Mouse (Mus musculus): Measurements from ENCODE around the gene Csrnp2. TPM values are rescaled to one million over a fixed set of nuclear protein-coding genes. Genes with fewer than 3 reads are reported as not detected.
"Not testable (repeated sequence)": the region's sequence is repeated elsewhere in the genome, so short reads cannot be mapped to it uniquely, and the experiment has no call there.

The Csrnp2 gene
- total and polyA plus RNA-seq, 3 experiments = 4.2 to 5.8 TPM; not detected in 1

- no peak overlapping the region for H3K4me3 ChIP-seq (ENCODE audit: control insufficient read depth in 1 of 2, insufficient read depth in 1 of 2, low read depth in 2 of 2, low read length in 2 of 2)
- H3K4me1 ChIP-seq (ENCODE audit: control insufficient read depth in 1 of 2, insufficient read depth in 2 of 2, low read length in 2 of 2) = peaks cover 0 to 10% of the 10 kb centered on the region in 2 experiments; a peak in 2 of 4 replicates
- no peak for DNase-seq (ENCODE audit: low read depth, low spot score)
- no peak overlapping the region for H3K9ac ChIP-seq (ENCODE audit: control insufficient read depth, low read depth, low read length, poor library complexity, severe bottlenecking)
- peaks cover 2% of the 10 kb centered on the region for H3K79me2 ChIP-seq (ENCODE audit: control insufficient read depth, insufficient read depth, low read length, poor library complexity)
- peaks cover 2 to 11% of the 10 kb centered on the region in 2 experiments; a peak in 3 of 4 replicates for H3K36me3 ChIP-seq (ENCODE audit: control insufficient read depth in 1 of 2, insufficient read depth in 2 of 2, low read length in 2 of 2)
- H3K27ac ChIP-seq (ENCODE audit: control insufficient read depth, low read depth, low read length) = no peak overlapping the region
- TF ChIP-seq GABPA (IDR thresholded peaks at IDR 0.05; ENCODE audit: low read depth, low read length) (no peak), USF1 (IDR thresholded peaks at IDR 0.05; ENCODE audit: low read depth, low read length) (no peak), TCF12 (IDR thresholded peaks at IDR 0.05; ENCODE audit: low read depth, low read length) (no peak), ETS1 (IDR thresholded peaks at IDR 0.05; ENCODE audit: low read depth, low read length) (no peak)
- no peaks in the 10 kb centered on the region for H3K9me3 ChIP-seq (replicated peaks; ENCODE audit: insufficient read depth, low read length)
- no peaks in the 10 kb centered on the region for H3K27me3 ChIP-seq (ENCODE audit: control insufficient read depth in 1 of 2, insufficient read depth in 2 of 2, low read length in 2 of 2)
Measured at GRCm38 (mm10) chr15:100489263-100489662, 6.0 kb downstream of the Csrnp2 start.

- not testable (repeated sequence) for H3K36me3 ChIP-seq (ENCODE audit: control insufficient read depth in 1 of 2, insufficient read depth in 2 of 2, low read length in 2 of 2); H3K27me3 ChIP-seq (ENCODE audit: control insufficient read depth in 1 of 2, insufficient read depth in 2 of 2, low read length in 2 of 2); H3K79me2 ChIP-seq (ENCODE audit: control insufficient read depth, insufficient read depth, low read length, poor library complexity); H3K9me3 ChIP-seq (replicated peaks; ENCODE audit: insufficient read depth, low read length); H3K4me3 ChIP-seq (ENCODE audit: control insufficient read depth in 1 of 2, insufficient read depth in 1 of 2, low read depth in 2 of 2, low read length in 2 of 2); H3K4me1 ChIP-seq (ENCODE audit: control insufficient read depth in 1 of 2, insufficient read depth in 2 of 2, low read length in 2 of 2); H3K9ac ChIP-seq (ENCODE audit: control insufficient read depth, low read depth, low read length, poor library complexity, severe bottlenecking); H3K27ac ChIP-seq (ENCODE audit: control insufficient read depth, low read depth, low read length); DNase-seq (ENCODE audit: low read depth, low spot score)
Measured at GRCm38 (mm10) chr15:100488297-100488696, 7.0 kb downstream of the Csrnp2 start.

- H3K27ac ChIP-seq (ENCODE audit: control insufficient read depth, low read depth, low read length) = no peak overlapping the region
- H3K79me2 ChIP-seq (ENCODE audit: control insufficient read depth, insufficient read depth, low read length, poor library complexity) = 0 out of 2 replicates have a peak, but pooled peaks cover 1% of the 10 kb centered on the region
- no peak for DNase-seq (ENCODE audit: low read depth, low spot score)
- no peak overlapping the region for H3K4me3 ChIP-seq (ENCODE audit: control insufficient read depth in 1 of 2, insufficient read depth in 1 of 2, low read depth in 2 of 2, low read length in 2 of 2)
- no peaks in the 10 kb centered on the region for H3K9me3 ChIP-seq (replicated peaks; ENCODE audit: insufficient read depth, low read length)
- H3K9ac ChIP-seq (ENCODE audit: control insufficient read depth, low read depth, low read length, poor library complexity, severe bottlenecking) = no peak overlapping the region
- TF ChIP-seq CTCF (IDR thresholded peaks at IDR 0.05 in 2 of 3, conservative IDR thresholded peaks at IDR 0.05 in 1 of 3; ENCODE audit: control insufficient read depth in 1 of 3, insufficient read depth in 1 of 3, low read depth in 2 of 3, low read length in 3 of 3, poor library complexity in 1 of 3, severe bottlenecking in 1 of 3) = no peak
- no peak for TF ChIP-seq MEF2A (IDR thresholded peaks at IDR 0.05; ENCODE audit: extremely low read depth, insufficient replicate concordance, low read depth, low read length, poor library complexity, severe bottlenecking)
- no peak for TF ChIP-seq MYC (IDR thresholded peaks at IDR 0.05; ENCODE audit: low read depth, low read length)
- TF ChIP-seq NRF1 (IDR thresholded peaks at IDR 0.05; ENCODE audit: insufficient read depth, low read depth, low read length, poor library complexity, severe bottlenecking) = no peak
- H3K27me3 ChIP-seq (ENCODE audit: control insufficient read depth in 1 of 2, insufficient read depth in 2 of 2, low read length in 2 of 2) = no peaks in the 10 kb centered on the region
- no peaks in the 10 kb centered on the region for H3K4me1 ChIP-seq (ENCODE audit: control insufficient read depth in 1 of 2, insufficient read depth in 2 of 2, low read length in 2 of 2)
- peaks cover 0 to 2% of the 10 kb centered on the region in 2 experiments; a peak in 1 of 4 replicates for H3K36me3 ChIP-seq (ENCODE audit: control insufficient read depth in 1 of 2, insufficient read depth in 2 of 2, low read length in 2 of 2)
Measured at GRCm38 (mm10) chr15:100487050-100487449, 8.2 kb downstream of the Csrnp2 start.
